8 mouse cellular contexts compared by ENCODE assay signal in genomic region chr12:105027323-105027991, GRCm38 (mm10). TPM values are rescaled to one million over a fixed set of nuclear protein-coding genes. Genes with fewer than 3 reads are reported as not detected.
DNase-seq lines count a peak whose midpoint lies in the region; ATAC-seq and TF ChIP-seq lines count a peak whose summit lies in the region.

No protein-coding gene starts in this region.

- H3K4me2 ChIP-seq in hindbrain, postnatal 0 days (ENCODE audit: low read depth, low read length) = no peak overlapping the region
- peak overlapping the region; percentile 22 for H3K4me2 ChIP-seq in liver, embryonic 11.5 days

- ATAC-seq in erythroblast, adult 5-6 weeks (replicated peaks; ENCODE audit: low FRiP score, poor library complexity, severe bottlenecking) = peak; percentile 46
- ATAC-seq in hindbrain, postnatal 0 days = no peak
- peak; percentile 59 for ATAC-seq in liver, embryonic 11.5 days (replicated peaks; ENCODE audit: low FRiP score)

- TF ChIP-seq CTCF in left cerebral cortex, adult 2 months (IDR thresholded peaks at IDR 0.05) = peak; percentile 72
- peak; percentile 76 for TF ChIP-seq CTCF in hindbrain, postnatal 0 days (IDR thresholded peaks at IDR 0.05; ENCODE audit: low read depth)
- peak; percentile 69; the same call in 1 of the 2 replicates for TF ChIP-seq CTCF in olfactory bulb, adult 2 months (IDR thresholded peaks at IDR 0.05; ENCODE audit: insufficient read depth, low read depth, low read length)

- no peak overlapping the region for H3K27ac ChIP-seq in left cerebral cortex, adult 2 months
- H3K27ac ChIP-seq in hindbrain, postnatal 0 days = no peak overlapping the region
- peak overlapping the region; percentile 94 for H3K27ac ChIP-seq in liver, embryonic 11.5 days (ENCODE audit: low read depth, low read length)
- H3K27ac ChIP-seq in olfactory bulb, adult 2 months (ENCODE audit: insufficient read depth, low read depth, low read length) = no peak overlapping the region

- H3K36me3 ChIP-seq in hindbrain, postnatal 0 days (ENCODE audit: insufficient read depth, low read length) = peaks cover 16% of the 10 kb centered on the region
- H3K36me3 ChIP-seq in liver, embryonic 11.5 days (ENCODE audit: control insufficient read depth, insufficient read depth, low read length) = peaks cover 21% of the 10 kb centered on the region

- no peaks in the 10 kb centered on the region; the same call in 1 of the 2 replicates for H3K4me1 ChIP-seq in hindbrain, postnatal 0 days (ENCODE audit: insufficient read depth, low read length)
- peaks cover 10% of the 10 kb centered on the region for H3K4me1 ChIP-seq in liver, embryonic 11.5 days (replicated peaks; ENCODE audit: control insufficient read depth, insufficient read depth, low read length)
- H3K4me1 ChIP-seq in olfactory bulb, adult 2 months (ENCODE audit: control insufficient read depth, insufficient read depth, low read length) = peaks cover 6% of the 10 kb centered on the region; the same call in 1 of the 2 replicates

- peak; percentile 64 to 65 for DNase-seq in left cerebral cortex, adult 2 months (ENCODE audit: extremely low spot score in 1 of 2, low spot score in 2 of 2)
- no peak for DNase-seq in left cerebral cortex, adult 11 months (ENCODE audit: low spot score)
- DNase-seq in adrenal gland, adult 8-10 months = peak; percentile 78
- DNase-seq in hindbrain, postnatal 0 days (ENCODE audit: low spot score) = peak; percentile 68
- DNase-seq in liver, embryonic 11.5 days (ENCODE audit: low spot score) = peak; percentile 76
- peak; percentile 93 for DNase-seq in thymus, postnatal 0 days (ENCODE audit: low spot score)

- 32% methylated on average over 15 of the region's 15 CpGs for WGBS in hindbrain, postnatal 0 days
- 13% methylated on average over 15 of the region's 15 CpGs for WGBS in liver, embryonic 11.5 days
- WGBS in olfactory bulb, adult 2 months = 33% methylated on average over 15 of the region's 15 CpGs

- intact Hi-C loops in left cerebral cortex, adult 2 months (cut with DNase I) = loop anchor here (10.0 kb wide), 2 partner anchors 193 to 583 kb away; no protein-coding TSS in a partner anchor

- H3K9ac ChIP-seq in hindbrain, postnatal 0 days (replicated peaks; ENCODE audit: low read length) = no peak overlapping the region
- H3K9ac ChIP-seq in liver, embryonic 11.5 days (ENCODE audit: low read depth, low read length) = no peak overlapping the region

- no peak overlapping the region for H3K4me3 ChIP-seq in left cerebral cortex, adult 2 months
- no peak overlapping the region for H3K4me3 ChIP-seq in hindbrain, postnatal 0 days (ENCODE audit: low read length)
- H3K4me3 ChIP-seq in liver, embryonic 11.5 days (ENCODE audit: low read depth, low read length) = no peak overlapping the region
- H3K4me3 ChIP-seq in olfactory bulb, adult 2 months (ENCODE audit: insufficient read depth, low read depth, low read length) = no peak overlapping the region

- no peaks in the 10 kb centered on the region for H3K27me3 ChIP-seq in hindbrain, postnatal 0 days (ENCODE audit: insufficient read depth, low read length)
- H3K27me3 ChIP-seq in liver, embryonic 11.5 days (replicated peaks; ENCODE audit: control insufficient read depth, insufficient read depth, low read length) = no peaks in the 10 kb centered on the region

- H3K9me3 ChIP-seq in hindbrain, postnatal 0 days (ENCODE audit: low read length) = no peaks in the 10 kb centered on the region
- peaks cover 10% of the 10 kb centered on the region for H3K9me3 ChIP-seq in liver, embryonic 11.5 days (ENCODE audit: control insufficient read depth, low read length)

- TF ChIP-seq POLR2A in olfactory bulb, adult 2 months (IDR thresholded peaks at IDR 0.05; ENCODE audit: insufficient read depth, low read depth, low read length) = no peak

RNA-seq across cellular contexts. Expression of gene Glrx5, which starts 5.0 kb away (rescaled TPM):
- total RNA-seq in left cerebral cortex, adult 2 months (2021) = 10 to 100 TPM; 46.0 to 50.2 TPM
- 100 to 1,000 TPM; 132 to 279 (median 202) TPM for total RNA-seq in adrenal gland, adult 8-10 months (2022)
- 170 and 188 TPM in 2 replicates for total RNA-seq in erythroblast, adult 5-6 weeks (2015; ENCODE audit: low replicate concordance)
- total RNA-seq in erythroblast, adult 5-6 weeks (2017; ENCODE audit: low replicate concordance) = 146 and 233 TPM in 2 replicates
- 28.6 and 43.1 TPM in 2 replicates for total RNA-seq in hindbrain, postnatal 0 days (2014; rRNA removed)
- 195 and 199 TPM in 2 replicates for polyA plus RNA-seq in hindbrain, postnatal 0 days (2015; fragmentation: Nextera tagmentation; extraction: Ambion mirVana)
- polyA plus RNA-seq in liver, embryonic 11.5 days (2014; fragmentation: Nextera tagmentation; extraction: Ambion mirVana) = 610 and 611 TPM in 2 replicates
- not detected in 2 replicates for polyA plus RNA-seq in olfactory bulb, adult 2 months (2012; ENCODE audit: insufficient read depth, insufficient read length, low replicate concordance, missing spikeins)
- polyA plus RNA-seq in thymus, postnatal 0 days (2015; fragmentation: Nextera tagmentation; extraction: Ambion mirVana) = 153 and 160 TPM in 2 replicates

RNA-seq across cellular contexts. Expression of gene Syne3, which starts 17.8 kb away (rescaled TPM):
- 1 to 10 TPM; 1.7 to 1.9 TPM for total RNA-seq in left cerebral cortex, adult 2 months (2021)
- total RNA-seq in adrenal gland, adult 8-10 months (2022) = 10 to 100 TPM; 12.0 to 20.8 (median 16.8) TPM
- total RNA-seq in erythroblast, adult 5-6 weeks (2015; ENCODE audit: low replicate concordance) = 4.8 and 5.6 TPM in 2 replicates
- 10.3 and 14.8 TPM in 2 replicates for total RNA-seq in erythroblast, adult 5-6 weeks (2017; ENCODE audit: low replicate concordance)
- 1.4 TPM in 2 replicates for total RNA-seq in hindbrain, postnatal 0 days (2014; rRNA removed)
- 0.66 and 0.98 TPM in 2 replicates for polyA plus RNA-seq in hindbrain, postnatal 0 days (2015; fragmentation: Nextera tagmentation; extraction: Ambion mirVana)
- polyA plus RNA-seq in liver, embryonic 11.5 days (2014; fragmentation: Nextera tagmentation; extraction: Ambion mirVana) = 1.4 and 1.8 TPM in 2 replicates
- polyA plus RNA-seq in olfactory bulb, adult 2 months (2012; ENCODE audit: insufficient read depth, insufficient read length, low replicate concordance, missing spikeins) = not detected in 2 replicates
- polyA plus RNA-seq in thymus, postnatal 0 days (2015; fragmentation: Nextera tagmentation; extraction: Ambion mirVana) = 6.2 and 7.8 TPM in 2 replicates
